Mouse (Mus musculus): ENCODE measurements around the gene Pja2. TPM values are rescaled to one million over a fixed set of nuclear protein-coding genes. Genes with fewer than 3 reads are reported as not detected.
"Not testable (repeated sequence)": the region's sequence is repeated elsewhere in the genome, so short reads cannot be mapped to it uniquely, and the experiment has no call there.

Pja2 gene
- total and polyA plus RNA-seq, 3 experiments = 2.0 to 51.8 (median 51.0) TPM

DNA sequence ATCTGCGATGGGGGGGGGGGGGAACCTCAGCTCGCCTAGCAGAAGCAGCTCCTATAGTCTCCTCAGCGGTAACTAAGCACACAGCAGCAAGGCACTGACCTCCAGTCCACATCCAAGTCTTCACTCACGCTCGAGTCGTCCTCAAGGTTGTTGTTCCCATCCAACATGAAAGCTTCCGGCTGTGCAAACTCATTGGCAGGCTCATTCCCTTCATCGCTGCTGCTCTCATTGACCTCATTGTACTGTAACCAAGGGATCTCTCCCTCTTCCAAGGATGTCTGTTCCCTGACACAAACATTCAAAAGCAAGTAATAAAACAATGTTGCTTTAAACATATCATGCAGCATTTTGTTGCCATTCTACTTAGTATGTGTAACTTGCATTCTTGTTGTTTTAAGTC lies 39.0 kb downstream of the Pja2 start:
- Histone ChIP-seq H3K4me1 (ENCODE audit: insufficient read depth, low read depth, low read length) (no peaks in the 10 kb centered on the region), H3K36me3 (replicated peaks) (peaks cover 33% of the 10 kb centered on the region), H3K27me3 (ENCODE audit: insufficient read depth, low read length) (no peaks in the 10 kb centered on the region), H3K9me3 (replicated peaks) (no peaks in the 10 kb centered on the region), H3K4me3 (ENCODE audit: low read depth, low read length) (no peak overlapping the region)
- TF ChIP-seq GATA1 (IDR thresholded peaks at IDR 0.05; ENCODE audit: borderline replicate concordance, low read length) (no peak), TAL1 (conservative IDR thresholded peaks at IDR 0.05; ENCODE audit: low read depth, low read length) (no peak), POLR2AphosphoS5 (IDR thresholded peaks at IDR 0.05; ENCODE audit: insufficient replicate concordance, low read depth, low read length) (no peak), GATA2 (IDR thresholded peaks at IDR 0.05; ENCODE audit: borderline replicate concordance, low read depth, low read length) (no peak), CTCF (IDR thresholded peaks at IDR 0.05; ENCODE audit: low read depth, low read length) (no peak)
- ATAC-seq (ENCODE audit: extremely low read depth, insufficient number of reproducible peaks, low FRiP score, poor library complexity, severe bottlenecking) (no peak), DNase-seq (ENCODE audit: low spot score) (no peak)

GRCm38 (mm10) chr17:64289684-64290083 lies 42.0 kb downstream of the Pja2 start:
- DNase-seq (ENCODE audit: low spot score) (no peak), ATAC-seq (ENCODE audit: extremely low read depth, insufficient number of reproducible peaks, low FRiP score, poor library complexity, severe bottlenecking) (no peak)
- Histone ChIP-seq H3K9me3 (replicated peaks) (no peaks in the 10 kb centered on the region), H3K36me3 (replicated peaks) (peaks cover 52% of the 10 kb centered on the region), H3K27me3 (ENCODE audit: insufficient read depth, low read length) (no peaks in the 10 kb centered on the region), H3K4me1 (ENCODE audit: insufficient read depth, low read depth, low read length) (no peaks in the 10 kb centered on the region), H3K4me3 (ENCODE audit: low read depth, low read length) (no peak overlapping the region)
- no peak for TF ChIP-seq CTCF (IDR thresholded peaks at IDR 0.05; ENCODE audit: low read depth, low read length)
- TF ChIP-seq GATA1 (IDR thresholded peaks at IDR 0.05; ENCODE audit: borderline replicate concordance, low read length) = no peak
- no peak for TF ChIP-seq TAL1 (conservative IDR thresholded peaks at IDR 0.05; ENCODE audit: low read depth, low read length)
- no peak for TF ChIP-seq POLR2AphosphoS5 (IDR thresholded peaks at IDR 0.05; ENCODE audit: insufficient replicate concordance, low read depth, low read length)
- no peak for TF ChIP-seq GATA2 (IDR thresholded peaks at IDR 0.05; ENCODE audit: borderline replicate concordance, low read depth, low read length)

DNA sequence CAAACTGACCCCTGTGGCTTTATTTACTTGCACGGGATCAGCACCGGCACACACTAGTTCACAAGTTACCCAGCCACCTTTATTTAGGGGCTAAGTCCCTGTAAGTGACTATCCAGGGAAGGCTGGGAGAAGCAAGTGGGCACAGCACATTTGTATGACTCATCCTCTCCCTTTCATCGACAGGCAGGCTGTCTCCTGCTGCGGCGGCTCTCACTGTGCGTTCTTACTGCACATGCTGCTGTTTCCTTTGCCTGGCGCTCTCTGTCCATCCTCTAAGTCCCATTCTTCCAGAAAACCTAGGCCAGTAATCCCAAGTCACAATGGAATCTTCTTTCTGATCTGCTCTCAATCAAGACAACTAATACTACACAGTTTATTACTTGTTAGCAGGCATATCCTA lies 43.7 kb downstream of the Pja2 start:
- TF ChIP-seq CTCF (IDR thresholded peaks at IDR 0.05; ENCODE audit: low read depth, low read length) (no peak), GATA1 (IDR thresholded peaks at IDR 0.05; ENCODE audit: borderline replicate concordance, low read length) (no peak), TAL1 (conservative IDR thresholded peaks at IDR 0.05; ENCODE audit: low read depth, low read length) (no peak), GATA2 (IDR thresholded peaks at IDR 0.05; ENCODE audit: borderline replicate concordance, low read depth, low read length) (no peak), POLR2AphosphoS5 (IDR thresholded peaks at IDR 0.05; ENCODE audit: insufficient replicate concordance, low read depth, low read length) (no peak)
- Histone ChIP-seq H3K4me3 (ENCODE audit: low read depth, low read length) (no peak overlapping the region), H3K4me1 (ENCODE audit: insufficient read depth, low read depth, low read length) (no peaks in the 10 kb centered on the region), H3K27me3 (ENCODE audit: insufficient read depth, low read length) (no peaks in the 10 kb centered on the region), H3K36me3 (replicated peaks) (peaks cover 58% of the 10 kb centered on the region), H3K9me3 (replicated peaks) (no peaks in the 10 kb centered on the region)
- ATAC-seq (ENCODE audit: extremely low read depth, insufficient number of reproducible peaks, low FRiP score, poor library complexity, severe bottlenecking) (no peak), DNase-seq (ENCODE audit: low spot score) (no peak)

GRCm38 (mm10) chr17:64286836-64287235 lies 44.9 kb downstream of the Pja2 start:
- Histone ChIP-seq H3K36me3 (replicated peaks) (peaks cover 61% of the 10 kb centered on the region), H3K4me1 (ENCODE audit: insufficient read depth, low read depth, low read length) (no peaks in the 10 kb centered on the region), H3K4me3 (ENCODE audit: low read depth, low read length) (no peak overlapping the region), H3K9me3 (replicated peaks) (no peaks in the 10 kb centered on the region), H3K27me3 (ENCODE audit: insufficient read depth, low read length) (no peaks in the 10 kb centered on the region)
- ATAC-seq (ENCODE audit: extremely low read depth, insufficient number of reproducible peaks, low FRiP score, poor library complexity, severe bottlenecking) = no peak
- no peak for DNase-seq (ENCODE audit: low spot score)
- TF ChIP-seq GATA2 (IDR thresholded peaks at IDR 0.05; ENCODE audit: borderline replicate concordance, low read depth, low read length) = no peak
- no peak for TF ChIP-seq POLR2AphosphoS5 (IDR thresholded peaks at IDR 0.05; ENCODE audit: insufficient replicate concordance, low read depth, low read length)
- no peak for TF ChIP-seq GATA1 (IDR thresholded peaks at IDR 0.05; ENCODE audit: borderline replicate concordance, low read length)
- TF ChIP-seq CTCF (IDR thresholded peaks at IDR 0.05; ENCODE audit: low read depth, low read length) = no peak
- TF ChIP-seq TAL1 (conservative IDR thresholded peaks at IDR 0.05; ENCODE audit: low read depth, low read length) = no peak

DNA sequence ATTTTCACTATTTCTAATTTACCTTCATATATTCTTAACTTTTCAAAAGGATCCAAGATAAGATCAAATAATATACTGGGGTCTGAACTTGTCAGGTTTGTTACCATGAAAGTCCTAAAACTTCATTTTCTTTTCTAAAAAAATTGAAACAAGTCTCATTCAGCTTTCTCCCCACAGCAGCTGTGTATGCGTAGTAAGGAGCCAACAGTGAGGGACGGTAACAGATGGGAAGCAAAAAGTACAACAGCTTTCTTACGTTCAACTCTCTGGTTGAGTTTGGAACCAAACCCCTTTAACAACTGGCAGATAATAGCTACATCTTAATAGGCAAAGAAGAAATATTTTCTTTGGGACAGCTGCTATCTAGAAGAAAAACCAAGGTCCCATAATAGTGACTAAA lies 50.3 kb downstream of the Pja2 start:
- DNase-seq (ENCODE audit: low spot score); H3K9me3 ChIP-seq (replicated peaks); H3K4me3 ChIP-seq (ENCODE audit: low read depth, low read length); H3K4me1 ChIP-seq (ENCODE audit: insufficient read depth, low read depth, low read length); H3K27me3 ChIP-seq (ENCODE audit: insufficient read depth, low read length); ATAC-seq (ENCODE audit: extremely low read depth, insufficient number of reproducible peaks, low FRiP score, poor library complexity, severe bottlenecking): not testable (repeated sequence)
- H3K36me3 ChIP-seq (replicated peaks) = peaks cover 66% of the 10 kb centered on the region

DNA sequence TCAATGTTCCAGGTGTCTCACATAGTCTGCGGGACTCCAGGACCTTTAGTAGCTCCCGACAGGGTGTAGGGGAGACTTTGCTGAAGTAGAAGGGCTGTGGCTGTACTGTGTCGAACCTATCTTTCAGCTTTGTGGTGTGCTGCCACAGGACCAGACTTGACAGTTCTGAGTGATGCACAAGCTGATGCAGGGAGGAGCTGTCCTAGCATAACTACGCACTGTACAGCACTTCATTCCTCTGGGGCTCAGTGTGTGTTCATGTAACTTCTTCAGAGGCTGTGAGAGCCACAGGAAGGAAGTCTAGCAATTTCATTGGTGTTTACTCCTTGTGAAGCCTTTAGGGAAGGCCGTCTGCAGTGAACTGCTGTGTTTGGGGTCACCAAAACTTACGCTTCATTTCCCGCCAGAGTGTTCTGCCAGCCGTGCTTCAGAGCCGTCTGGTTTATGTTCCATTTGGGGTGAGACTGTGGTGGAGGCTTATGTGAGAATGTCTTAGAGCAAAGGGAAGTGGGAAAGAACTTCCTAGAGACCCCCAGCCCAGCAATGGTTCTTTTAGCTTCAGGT lies 54.0 kb downstream of the Pja2 start:
- Histone ChIP-seq H3K27me3 (ENCODE audit: insufficient read depth, low read length) (no peaks in the 10 kb centered on the region), H3K4me1 (ENCODE audit: insufficient read depth, low read depth, low read length) (no peaks in the 10 kb centered on the region), H3K36me3 (replicated peaks) (peaks cover 49% of the 10 kb centered on the region), H3K9me3 (replicated peaks) (no peaks in the 10 kb centered on the region), H3K4me3 (ENCODE audit: low read depth, low read length) (no peak overlapping the region)
- TF ChIP-seq GATA2 (IDR thresholded peaks at IDR 0.05; ENCODE audit: borderline replicate concordance, low read depth, low read length) (no peak), CTCF (IDR thresholded peaks at IDR 0.05; ENCODE audit: low read depth, low read length) (no peak), GATA1 (IDR thresholded peaks at IDR 0.05; ENCODE audit: borderline replicate concordance, low read length) (no peak), TAL1 (conservative IDR thresholded peaks at IDR 0.05; ENCODE audit: low read depth, low read length) (no peak), POLR2AphosphoS5 (IDR thresholded peaks at IDR 0.05; ENCODE audit: insufficient replicate concordance, low read depth, low read length) (no peak)
- ATAC-seq (ENCODE audit: extremely low read depth, insufficient number of reproducible peaks, low FRiP score, poor library complexity, severe bottlenecking) = no peak
- DNase-seq (ENCODE audit: low spot score) = no peak

- no peaks in the 10 kb centered on the region for H3K27me3 ChIP-seq (ENCODE audit: insufficient read depth, low read length)
- H3K4me1 ChIP-seq (ENCODE audit: insufficient read depth, low read depth, low read length) = no peaks in the 10 kb centered on the region
- no peak for ATAC-seq (ENCODE audit: extremely low read depth, insufficient number of reproducible peaks, low FRiP score, poor library complexity, severe bottlenecking)
- DNase-seq (ENCODE audit: low spot score) = no peak
- peaks cover 44% of the 10 kb centered on the region for H3K36me3 ChIP-seq (replicated peaks)
- no peak overlapping the region for H3K4me3 ChIP-seq (ENCODE audit: low read depth, low read length)
- TF ChIP-seq GATA2 (IDR thresholded peaks at IDR 0.05; ENCODE audit: borderline replicate concordance, low read depth, low read length) = no peak
- TF ChIP-seq POLR2AphosphoS5 (IDR thresholded peaks at IDR 0.05; ENCODE audit: insufficient replicate concordance, low read depth, low read length) = no peak
- no peak for TF ChIP-seq CTCF (IDR thresholded peaks at IDR 0.05; ENCODE audit: low read depth, low read length)
- no peak for TF ChIP-seq TAL1 (conservative IDR thresholded peaks at IDR 0.05; ENCODE audit: low read depth, low read length)
- no peak for TF ChIP-seq GATA1 (IDR thresholded peaks at IDR 0.05; ENCODE audit: borderline replicate concordance, low read length)
- H3K9me3 ChIP-seq (replicated peaks) = no peaks in the 10 kb centered on the region
Measured at GRCm38 (mm10) chr17:64276666-64277065, 55.0 kb downstream of the Pja2 start.
